Mouse (Mus musculus) heart, adult 2 months (tissue): ENCODE results near the gene Lrfn3. TPM values are rescaled to one million over a fixed set of nuclear protein-coding genes. Genes with fewer than 3 reads are reported as not detected.
A peak's percentile ranks its signal among the peaks of the same experiment; 100 is the strongest.

Experiments
- DNase-seq, 2 experiments: peaks; one replicate each; pipeline ENCODE4 v3.0.0; 2021
- H3K27ac ChIP-seq: fragments of 200-600 bp; 2 replicates; pipeline ENCODE4 v1.8.1; 2022
- H3K27me3 ChIP-seq: fragments of 200-500 bp; 2 replicates; pipeline ENCODE4 v1.6.1; 2012; ENCODE audit warnings: mild to moderate bottlenecking, low read length, inconsistent platforms, mixed read lengths; ENCODE audit not compliant: control insufficient read depth, insufficient read depth
- H3K36me3 ChIP-seq: fragments of 200-500 bp; 2 replicates; pipeline ENCODE4 v1.6.1; 2012; ENCODE audit warnings: low read length, inconsistent platforms; ENCODE audit not compliant: control insufficient read depth, insufficient read depth
- H3K4me1 ChIP-seq: fragments of 200-500 bp; 2 replicates; pipeline ENCODE4 v1.6.1; 2011; ENCODE audit warnings: low read length; ENCODE audit not compliant: control insufficient read depth, insufficient read depth
- H3K4me3 ChIP-seq: fragments of 200-600 bp; 2 replicates; pipeline ENCODE4 v1.8.1; 2022
- H3K79me2 ChIP-seq: fragments of 200-500 bp; replicated peaks from 2 replicates; pipeline ENCODE4 v1.6.1; 2012; ENCODE audit warnings: mild to moderate bottlenecking, inconsistent platforms, low read length, moderate library complexity, mixed read lengths; ENCODE audit not compliant: control insufficient read depth, insufficient read depth
- H3K9ac ChIP-seq: fragments of 200-500 bp; 2 replicates; pipeline ENCODE4 v1.6.1; 2012; ENCODE audit warnings: low read depth, mild to moderate bottlenecking, control low read depth, inconsistent platforms, low read length, mixed read lengths
- CTCF ChIP-seq: fragments of 200-600 bp; IDR thresholded peaks from 2 replicates; pipeline ENCODE4 v1.8.1; 2022; ENCODE audit warnings: antibody characterized with exemption, mild to moderate bottlenecking, moderate library complexity
- EP300 ChIP-seq: fragments of 200-500 bp; IDR thresholded peaks from 2 replicates; pipeline ENCODE4 v1.6.1; 2011; ENCODE audit warnings: low read depth, low read length, control low read depth; ENCODE audit not compliant: insufficient read depth
- POLR2A ChIP-seq: fragments of 200-500 bp; IDR thresholded peaks from 2 replicates; pipeline ENCODE4 v1.6.1; 2011; ENCODE audit warnings: mild to moderate bottlenecking, low read depth, low read length, control low read depth; ENCODE audit not compliant: insufficient read depth
- WGBS: fragments of 180-500 bp; shearing (Covaris S2); methylation state at CpG from one replicate; pipeline ENCODE4 v1.1.7; 2018; 5-methylcytosine and 5-hydroxymethylcytosine counted together
- intact Hi-C: fragments of 180-260 bp; cut with DNase I; formaldehyde crosslinking; loops from one replicate; pipeline ENCODE4 v1.15.1; 2025
- polyA plus RNA-seq: library from polyadenylated mRNA; depleted of rRNA; stranded (reverse); fragments of >200 nt; gene quantifications from 2 replicates; pipeline ENCODE4 v1.2.3, GENCODE M21; 2012
- total RNA-seq, 2 experiments: library from RNA; stranded (reverse); gene quantifications; 2 replicates each; pipeline ENCODE4 v1.2.3; 2021

The Lrfn3 gene
- total and polyA plus RNA-seq, 3 experiments = 1.1 to 1.9 (median 1.3) TPM

- Histone ChIP-seq H3K4me3 (peak overlapping the region; percentile 58), H3K36me3 (no peaks in the 10 kb centered on the region), H3K79me2 (no peaks in the 10 kb centered on the region), H3K9ac (peak overlapping the region; percentile 72), H3K27ac (peak overlapping the region; percentile 54; the same call in 1 of the 2 replicates), H3K4me1 (no peaks in the 10 kb centered on the region), H3K27me3 (no peaks in the 10 kb centered on the region)
- WGBS = under 1% methylated on average over 21 of the region's 21 CpGs
- intact Hi-C loops = loop anchor here (1.0 to 5.0 kb wide), 4 partner anchors 59 to 159 kb away; partner anchors contain the start of gene Prodh2
- TF ChIP-seq EP300 = peak; percentile 86
- peak; percentile 98 for TF ChIP-seq CTCF
- no peak for TF ChIP-seq POLR2A
- DNase-seq = peak; percentile 87 to 93
Measured at GRCm38 (mm10) chr7:30373501-30373962, 11.0 kb upstream of the Lrfn3 start.

GRCm38 (mm10) chr7:30367466-30367865 lies 4.9 kb upstream of the Lrfn3 start:
- WGBS = 65% methylated on average over 2 of the region's 2 CpGs
- intact Hi-C loops = no loop called here
- TF ChIP-seq POLR2A = no peak
- no peak for TF ChIP-seq CTCF
- TF ChIP-seq EP300 = no peak
- H3K36me3 ChIP-seq = no peaks in the 10 kb centered on the region
- no peak overlapping the region for H3K4me3 ChIP-seq
- H3K27me3 ChIP-seq = no peaks in the 10 kb centered on the region; the same call in 1 of the 2 replicates
- H3K4me1 ChIP-seq = peaks cover 2% of the 10 kb centered on the region
- no peak for DNase-seq
- H3K79me2 ChIP-seq = no peaks in the 10 kb centered on the region
- no peak overlapping the region for H3K27ac ChIP-seq
- H3K9ac ChIP-seq = no peak overlapping the region

- 55% methylated on average over 6 of the region's 6 CpGs for WGBS
- Histone ChIP-seq H3K9ac (no peak overlapping the region), H3K4me1 (peaks cover 2% of the 10 kb centered on the region), H3K27ac (no peak overlapping the region), H3K79me2 (no peaks in the 10 kb centered on the region), H3K27me3 (no peaks in the 10 kb centered on the region; the same call in 1 of the 2 replicates), H3K4me3 (peak overlapping the region; percentile 47), H3K36me3 (no peaks in the 10 kb centered on the region)
- intact Hi-C loops = no loop called here
- TF ChIP-seq EP300 = no peak
- TF ChIP-seq CTCF = no peak
- TF ChIP-seq POLR2A = no peak
- DNase-seq = no peak
Measured at GRCm38 (mm10) chr7:30363344-30363738, 769 bp upstream of the Lrfn3 start.

GRCm38 (mm10) chr7:30360028-30360427 lies 2.5 kb downstream of the Lrfn3 start:
- H3K4me1 ChIP-seq = peaks cover 2% of the 10 kb centered on the region
- H3K79me2 ChIP-seq = no peaks in the 10 kb centered on the region
- no peak overlapping the region for H3K27ac ChIP-seq
- H3K9ac ChIP-seq = no peak overlapping the region
- intact Hi-C loops = no loop called here
- no peak for DNase-seq
- WGBS = 83% methylated on average over 17 of the region's 17 CpGs
- H3K27me3 ChIP-seq = no peaks in the 10 kb centered on the region; the same call in 1 of the 2 replicates
- no peak for TF ChIP-seq EP300
- no peak for TF ChIP-seq CTCF
- no peak for TF ChIP-seq POLR2A
- no peak overlapping the region for H3K4me3 ChIP-seq
- H3K36me3 ChIP-seq = no peaks in the 10 kb centered on the region

GRCm38 (mm10) chr7:30359276-30359865 lies 3.2 kb downstream of the Lrfn3 start:
- intact Hi-C loops = no loop called here
- DNase-seq = no peak
- TF ChIP-seq CTCF (no peak), POLR2A (no peak), EP300 (no peak)
- Histone ChIP-seq H3K27me3 (no peaks in the 10 kb centered on the region; the same call in 1 of the 2 replicates), H3K9ac (no peak overlapping the region), H3K4me3 (no peak overlapping the region), H3K36me3 (no peaks in the 10 kb centered on the region), H3K27ac (no peak overlapping the region), H3K4me1 (peaks cover 2% of the 10 kb centered on the region), H3K79me2 (no peaks in the 10 kb centered on the region)
- 83% methylated on average over 31 of the region's 31 CpGs for WGBS

GRCm38 (mm10) chr7:30358378-30359186 lies 4.0 kb downstream of the Lrfn3 start:
- H3K27ac ChIP-seq = no peak overlapping the region
- DNase-seq = no peak
- H3K27me3 ChIP-seq = no peaks in the 10 kb centered on the region; the same call in 1 of the 2 replicates
- H3K9ac ChIP-seq = no peak overlapping the region
- intact Hi-C loops = no loop called here
- H3K79me2 ChIP-seq = no peaks in the 10 kb centered on the region
- H3K4me3 ChIP-seq = no peak overlapping the region
- peaks cover 2% of the 10 kb centered on the region for H3K4me1 ChIP-seq
- 79% methylated on average over 7 of the region's 7 CpGs for WGBS
- TF ChIP-seq EP300 = no peak
- no peak for TF ChIP-seq POLR2A
- no peak for TF ChIP-seq CTCF
- no peaks in the 10 kb centered on the region for H3K36me3 ChIP-seq
